Mouse (Mus musculus) neutrophil, adult 5-6 weeks (primary cell): ENCODE measurements around the gene Gatc. TPM values are rescaled to one million over a fixed set of nuclear protein-coding genes. Genes with fewer than 3 reads are reported as not detected.
"Not testable (repeated sequence)": the region's sequence is repeated elsewhere in the genome, so short reads cannot be mapped to it uniquely, and the experiment has no call there.

Source experiments
- ATAC-seq: fragments of 151-379, 151-347 bp; 2 replicates; pipeline ENCODE4 v1.8.0; 2017; ENCODE audit warnings: mild to moderate bottlenecking, moderate TSS enrichment; ENCODE audit not compliant: insufficient number of reproducible peaks, poor library complexity, low FRiP score, severe bottlenecking; ENCODE audit errors: extremely low read depth
- total RNA-seq: library from RNA; stranded (forward); fragments of 200-1000 nt; gene quantifications from 2 replicates; pipeline ENCODE4 v1.2.3, GENCODE M21; 2017

Gene Gatc
- total RNA-seq, 1 experiment from 2014 or later: 3.4 TPM

DNA sequence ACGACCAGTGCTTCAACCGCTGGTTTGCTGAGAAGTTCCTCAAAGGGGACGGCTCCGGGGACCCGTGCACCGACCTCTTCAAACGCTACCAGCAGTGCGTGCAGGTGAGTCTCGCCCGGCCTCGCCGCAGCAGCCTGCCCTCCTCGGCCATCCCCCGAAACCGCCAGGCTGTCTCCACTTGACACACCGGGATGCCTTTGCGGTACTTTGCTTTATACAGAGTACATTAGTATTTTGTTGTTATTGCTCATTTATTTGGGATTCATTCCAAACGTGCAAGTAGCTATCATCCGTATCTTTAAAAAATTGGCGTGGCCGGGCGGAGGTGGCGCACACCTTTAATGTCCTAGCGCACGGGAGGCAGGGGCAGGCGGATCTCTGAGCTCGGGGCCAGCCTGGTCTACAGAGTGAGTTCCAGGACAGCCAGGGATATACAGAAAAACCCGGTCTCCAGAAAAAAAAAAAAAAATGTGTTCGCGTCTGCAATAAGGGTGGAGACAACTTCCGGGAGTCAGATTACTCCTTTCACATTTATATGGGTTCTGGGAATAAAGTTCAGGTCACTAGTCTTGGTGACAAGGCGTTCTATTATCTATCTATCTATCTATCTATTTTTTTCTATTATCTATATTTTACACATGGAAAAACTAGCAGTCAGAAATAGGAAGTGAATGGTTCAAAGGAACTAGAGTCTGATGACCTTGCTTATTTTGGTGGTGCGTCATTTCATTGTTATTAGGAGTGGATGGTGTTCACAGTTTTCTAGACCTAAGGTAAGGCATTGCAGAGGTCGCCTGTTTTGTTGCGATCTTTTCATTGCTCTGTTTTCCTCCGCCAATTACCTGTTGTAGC, 562 bp upstream of the Gatc start:
- no peak for ATAC-seq

- no peak for ATAC-seq
Measured at GRCm38 (mm10) chr5:115340007-115340406, 971 bp downstream of the Gatc start.

- ATAC-seq: 0 out of 2 replicates have a peak, but pooled peaks have one; percentile 9
Measured at GRCm38 (mm10) chr5:115333626-115334025, 7.4 kb downstream of the Gatc start.

GRCm38 (mm10) chr5:115330955-115331354, 10.0 kb downstream of the Gatc start:
- no peak for ATAC-seq

- ATAC-seq: no peak
Measured at GRCm38 (mm10) chr5:115327610-115328548, 13.1 kb downstream of the Gatc start.

GRCm38 (mm10) chr5:115326875-115327609, 13.9 kb downstream of the Gatc start, which contains the start of gene Srsf9:
Srsf9 (plus strand) TSS chr5:115327177.
- peak; percentile 82 for ATAC-seq

DNA sequence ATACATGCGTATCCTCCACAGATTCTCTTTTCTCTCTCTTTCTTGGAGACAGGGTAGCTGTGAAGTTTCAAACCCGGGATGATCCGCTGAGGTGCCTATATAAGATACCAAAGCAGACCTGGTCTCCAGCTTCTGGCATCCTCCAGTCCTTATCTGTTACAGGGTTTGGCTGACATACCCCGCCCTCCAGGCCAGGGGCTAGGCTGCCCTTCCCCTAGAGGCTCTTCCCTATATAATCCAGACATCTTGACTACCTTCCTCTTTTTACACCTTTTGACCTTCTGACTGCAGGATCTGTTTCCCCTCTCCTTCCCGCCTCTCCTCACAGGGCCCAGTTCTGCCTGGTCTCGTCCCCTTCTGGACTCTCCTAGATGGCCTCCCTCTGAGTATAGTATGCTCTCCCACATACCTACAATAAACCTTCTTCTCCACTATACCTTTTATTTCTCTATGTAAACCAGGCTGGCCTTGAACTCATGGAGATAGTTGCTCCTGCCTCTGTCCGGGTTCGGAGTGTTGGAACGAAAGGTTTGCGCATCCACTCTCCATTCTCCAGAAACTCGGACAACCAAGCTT, 14.6 kb downstream of the Gatc start:
- ATAC-seq: peak; percentile 16; the same call in 1 of the 2 replicates

- ATAC-seq: peak; percentile 39
Measured at GRCm38 (mm10) chr5:115319004-115319940, 21.7 kb downstream of the Gatc start.

DNA sequence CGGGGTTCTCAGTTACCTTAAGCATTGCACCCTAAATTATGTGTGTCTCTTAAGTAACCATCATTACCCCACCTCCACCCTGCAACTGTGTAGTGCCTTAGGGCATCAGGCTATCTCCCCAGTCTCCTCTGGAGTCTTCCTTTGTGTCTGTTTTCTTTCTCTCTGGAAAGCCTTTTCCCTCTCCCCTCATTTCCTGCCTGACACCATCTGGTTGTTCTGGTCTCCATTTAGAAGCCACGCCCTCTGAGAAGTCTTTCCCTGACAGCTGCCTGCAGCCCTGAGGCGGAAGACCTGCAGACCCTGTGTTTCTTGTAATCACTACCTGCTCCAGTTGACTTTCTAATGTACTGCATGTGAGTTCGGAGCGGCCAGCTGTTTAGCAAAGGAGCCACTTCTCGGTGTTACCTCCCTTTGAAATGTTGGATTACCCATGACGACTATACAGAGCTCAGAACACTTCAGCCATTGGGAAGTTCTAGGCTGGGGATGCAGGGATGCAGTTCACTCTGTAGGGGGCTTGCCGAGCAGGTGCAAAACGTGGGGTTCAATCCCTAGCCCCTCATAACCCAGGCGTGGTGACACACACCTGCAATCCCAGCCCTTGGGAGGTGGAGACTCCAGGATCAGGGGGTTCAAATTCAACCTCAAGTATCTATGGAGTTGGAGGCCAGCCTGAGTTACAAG, 23.2 kb downstream of the Gatc start:
- no peak for ATAC-seq

GRCm38 (mm10) chr5:115316968-115317644, 23.9 kb downstream of the Gatc start:
- ATAC-seq: no peak

DNA sequence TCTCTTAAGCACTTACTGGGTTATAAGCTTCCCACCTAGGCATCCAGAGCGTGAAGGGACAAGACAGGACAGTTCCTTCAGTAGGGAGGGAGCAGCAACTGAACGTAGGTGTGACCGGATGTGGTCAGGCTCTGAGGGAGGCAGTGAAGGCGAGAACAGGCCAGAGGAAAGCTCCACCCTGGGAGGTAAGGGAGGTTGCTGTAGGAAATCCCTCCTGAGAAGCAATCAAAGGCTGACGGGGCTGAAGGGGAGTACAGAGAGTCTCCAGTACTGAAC, 27.4 kb downstream of the Gatc start:
- no peak for ATAC-seq

- ATAC-seq: no peak
Measured at GRCm38 (mm10) chr5:115312816-115313667, 27.9 kb downstream of the Gatc start.

- no peak for ATAC-seq
Measured at GRCm38 (mm10) chr5:115312354-115312753, 28.6 kb downstream of the Gatc start.

DNA sequence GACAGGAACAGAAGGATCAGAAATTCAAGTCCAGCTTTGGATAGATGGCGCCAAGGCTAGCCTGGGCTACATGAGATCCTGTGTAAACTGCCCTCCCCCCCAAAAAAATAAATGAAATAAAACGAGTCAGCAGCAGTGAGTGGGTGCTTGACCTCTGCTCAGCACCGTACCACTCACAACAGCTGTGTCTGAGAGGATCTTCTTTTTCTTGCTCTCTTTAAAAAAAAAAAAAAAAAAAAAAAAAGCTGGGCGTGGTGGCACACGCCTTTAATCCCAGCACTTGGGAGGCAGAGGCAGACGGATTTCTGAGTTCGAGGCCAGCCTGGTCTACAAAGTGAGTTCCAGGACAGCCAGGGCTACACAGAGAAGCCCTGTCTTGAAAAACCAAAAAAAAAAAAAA, 38.8 kb downstream of the Gatc start:
- not testable (repeated sequence) for ATAC-seq

DNA sequence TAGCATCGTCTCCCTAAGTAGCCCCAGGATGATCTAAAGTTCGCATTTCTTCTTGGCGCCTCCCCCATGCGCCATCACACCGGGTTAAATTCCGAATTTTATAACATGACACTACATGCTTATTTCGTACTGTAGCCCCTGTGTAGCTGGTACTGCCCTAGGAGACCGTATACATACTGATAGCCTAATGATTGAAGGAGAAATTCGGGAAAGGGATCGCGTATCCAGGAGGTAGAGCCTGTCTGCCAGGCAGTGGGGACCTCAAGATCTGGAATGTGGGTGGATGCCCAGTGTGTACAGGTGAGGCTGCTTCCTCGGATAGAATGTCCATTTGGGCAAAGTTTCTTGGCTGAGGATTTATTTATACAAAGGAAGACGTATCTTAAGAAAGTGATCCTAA, 39.4 kb downstream of the Gatc start:
- ATAC-seq: no peak
